Mouse (Mus musculus) hindbrain, embryonic 10.5 days (tissue): Measurements from ENCODE around the gene Tspan8. TPM values are rescaled to one million over a fixed set of nuclear protein-coding genes. Genes with fewer than 3 reads are reported as not detected.
"Not testable (repeated sequence)": the region's sequence is repeated elsewhere in the genome, so short reads cannot be mapped to it uniquely, and the experiment has no call there.

Experiments used
- DNase-seq: peaks from one replicate; pipeline ENCODE4 v3.0.0-alpha.2; 2017; ENCODE audit warnings: low spot score
- H3K27ac ChIP-seq: fragments of 300-500 bp; sonication (generic); 2 replicates; pipeline ENCODE4 v1.5.1; 2016; ENCODE audit warnings: mild to moderate bottlenecking, moderate library complexity
- H3K27me3 ChIP-seq: fragments of 300-500 bp; sonication (generic); 2 replicates; pipeline ENCODE4 v1.6.1; 2016; ENCODE audit warnings: mild to moderate bottlenecking; ENCODE audit not compliant: poor library complexity, insufficient read depth, severe bottlenecking
- H3K36me3 ChIP-seq: fragments of 300-500 bp; sonication (generic); 2 replicates; pipeline ENCODE4 v1.6.1; 2016; ENCODE audit warnings: mild to moderate bottlenecking, moderate library complexity
- H3K4me1 ChIP-seq: fragments of 300-500 bp; sonication (generic); replicated peaks from 2 replicates; pipeline ENCODE4 v1.6.1; 2016; ENCODE audit warnings: mild to moderate bottlenecking
- H3K4me3 ChIP-seq: fragments of 300-500 bp; sonication (generic); 2 replicates; pipeline ENCODE4 v1.5.1; 2016; ENCODE audit warnings: mild to moderate bottlenecking, moderate library complexity
- H3K9me3 ChIP-seq: fragments of 300-500 bp; sonication (generic); 2 replicates; pipeline ENCODE4 v1.6.1; 2016; ENCODE audit warnings: mild to moderate bottlenecking, moderate library complexity
- WGBS: fragments of 180-500 bp; shearing (Covaris S2); methylation state at CpG from one replicate; pipeline ENCODE4 v1.1.7; 2016; 5-methylcytosine and 5-hydroxymethylcytosine counted together
- polyA plus RNA-seq: library from polyadenylated mRNA; unstranded; fragments of >200 nt; fragmentation: Nextera tagmentation; extraction: Ambion mirVana; gene quantifications from 2 replicates; pipeline ENCODE4 v1.2.1, GENCODE M21; 2016

The Tspan8 gene
- polyA plus RNA-seq = 0.88 and 1.2 TPM in 2 replicates

DNA sequence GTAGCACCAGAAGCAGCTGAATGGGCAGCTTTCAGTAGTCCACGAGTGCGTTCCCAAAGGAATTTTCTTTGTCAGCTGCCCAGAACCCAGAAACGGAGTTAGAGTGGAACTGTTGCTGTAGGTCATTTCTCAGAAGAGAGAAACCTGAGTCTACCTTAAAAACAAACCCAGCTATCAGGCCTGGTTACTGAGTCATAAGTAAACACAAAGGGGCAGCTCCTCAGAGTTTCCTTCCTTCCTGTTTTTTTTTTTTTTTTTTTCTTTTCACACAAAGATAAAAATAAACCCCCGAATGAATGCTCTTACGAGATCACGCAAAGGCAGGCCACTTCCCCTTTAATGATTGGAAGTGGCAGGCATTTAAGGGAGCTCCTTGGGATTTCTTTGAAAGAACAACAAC is at the start of gene Tspan8:
TSS of gene Tspan8 (plus strand) at position 322 of the 400 bp plus-strand sequence.
- no peak for DNase-seq
- Histone ChIP-seq H3K27me3 (no peaks in the 10 kb centered on the region), H3K27ac (no peak within 1 kb of the TSS), H3K36me3 (no peaks in the 10 kb centered on the region), H3K9me3 (no peaks in the 10 kb centered on the region), H3K4me1 (no peaks in the 10 kb centered on the region), H3K4me3 (no peak within 1 kb of the TSS)
- WGBS = 62% methylated on average over 6 of the region's 6 CpGs

DNA sequence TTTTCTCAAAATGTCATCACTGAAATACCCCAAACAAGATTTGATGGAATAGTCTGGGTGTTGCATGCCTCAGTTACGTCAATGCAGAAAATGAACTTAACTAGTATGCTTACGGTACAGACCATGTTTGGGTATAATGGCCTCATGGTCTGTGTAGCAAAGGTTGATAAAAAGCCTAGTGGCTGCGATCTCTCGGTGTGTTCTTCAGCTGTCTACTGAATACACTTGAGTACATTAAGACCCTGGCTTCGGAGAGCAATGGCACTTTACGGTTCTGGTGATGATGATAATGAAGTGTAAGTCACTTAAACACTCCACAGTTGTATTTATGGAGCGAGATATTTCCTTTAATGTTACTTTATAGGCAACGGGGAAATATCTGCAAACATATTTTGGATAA is 46.6 kb upstream of the Tspan8 start:
- Histone ChIP-seq H3K4me1 (no peaks in the 10 kb centered on the region), H3K9me3 (no peaks in the 10 kb centered on the region), H3K4me3 (no peak overlapping the region), H3K27me3 (no peaks in the 10 kb centered on the region), H3K27ac (no peak overlapping the region), H3K36me3 (no peaks in the 10 kb centered on the region)
- no peak for DNase-seq
- 93% methylated on average over 8 of the region's 8 CpGs for WGBS

GRCm38 (mm10) chr10:115774451-115774850 is 42.2 kb upstream of the Tspan8 start:
- no peaks in the 10 kb centered on the region for H3K27me3 ChIP-seq
- no peak for DNase-seq
- no peaks in the 10 kb centered on the region for H3K36me3 ChIP-seq
- 65% methylated on average over 4 of the region's 4 CpGs for WGBS
- no peaks in the 10 kb centered on the region for H3K9me3 ChIP-seq
- no peak overlapping the region for H3K27ac ChIP-seq
- H3K4me1 ChIP-seq = no peaks in the 10 kb centered on the region
- no peak overlapping the region for H3K4me3 ChIP-seq

GRCm38 (mm10) chr10:115775945-115776905 is 40.4 kb upstream of the Tspan8 start:
- Histone ChIP-seq H3K27me3 (no peaks in the 10 kb centered on the region), H3K27ac (no peak overlapping the region), H3K4me3 (no peak overlapping the region), H3K4me1 (no peaks in the 10 kb centered on the region), H3K36me3 (no peaks in the 10 kb centered on the region), H3K9me3 (no peaks in the 10 kb centered on the region)
- no peak for DNase-seq
- 75% methylated on average over 17 of the region's 17 CpGs for WGBS

DNA sequence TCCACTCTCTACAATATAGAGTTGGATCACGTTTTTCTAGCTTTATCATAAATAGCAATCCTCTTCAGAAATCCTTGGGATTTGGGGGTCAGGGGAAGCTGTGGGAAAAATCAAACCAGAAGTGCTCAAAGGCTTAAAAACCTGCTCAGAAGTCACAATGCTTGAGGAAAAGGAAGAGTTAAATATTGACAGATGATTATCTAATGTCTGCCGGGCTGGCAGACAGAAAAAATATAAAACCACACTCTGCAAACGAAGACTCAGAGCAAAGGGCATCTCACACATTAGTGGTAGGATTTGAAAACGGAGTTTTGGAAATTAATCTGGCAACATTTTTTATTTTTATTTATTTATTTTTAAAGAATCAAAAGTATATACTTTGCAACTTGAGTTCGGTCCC is 39.3 kb upstream of the Tspan8 start:
- Histone ChIP-seq H3K27ac (no peak overlapping the region), H3K36me3 (no peaks in the 10 kb centered on the region)
- WGBS = 77% methylated on average over 5 of the region's 5 CpGs

DNA sequence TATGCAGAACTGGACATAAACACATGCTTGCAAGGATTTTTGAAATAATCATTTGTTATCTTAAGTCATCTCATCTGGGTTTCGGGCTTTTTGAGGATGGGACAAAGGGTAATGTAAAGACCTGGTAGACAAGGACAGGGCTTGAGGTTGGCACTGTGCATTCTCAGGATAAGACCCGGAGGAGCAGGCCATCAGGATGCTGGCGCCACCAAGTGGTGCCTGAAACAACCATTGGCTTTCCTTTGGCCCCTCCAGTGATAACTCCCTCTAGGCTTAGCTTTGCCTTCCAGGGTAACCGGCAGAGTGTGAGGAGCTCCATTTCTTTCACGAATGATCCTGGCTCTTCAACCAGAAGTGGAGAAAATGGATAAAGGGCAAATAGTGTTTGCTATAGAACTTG is 38.0 kb upstream of the Tspan8 start:
- H3K27ac ChIP-seq = no peak overlapping the region
- no peaks in the 10 kb centered on the region for H3K9me3 ChIP-seq
- no peaks in the 10 kb centered on the region for H3K36me3 ChIP-seq
- peak; percentile 29 for DNase-seq
- no peaks in the 10 kb centered on the region for H3K4me1 ChIP-seq
- H3K4me3 ChIP-seq = no peak overlapping the region
- H3K27me3 ChIP-seq = no peaks in the 10 kb centered on the region
- WGBS = 41% methylated on average over 5 of the region's 5 CpGs

More for the DNA sequence above, 39.3 kb upstream of the Tspan8 start:
- Histone ChIP-seq H3K4me1 (no peaks in the 10 kb centered on the region), H3K4me3 (no peak overlapping the region), H3K27me3 (no peaks in the 10 kb centered on the region), H3K9me3 (no peaks in the 10 kb centered on the region)
- no peak for DNase-seq

DNA sequence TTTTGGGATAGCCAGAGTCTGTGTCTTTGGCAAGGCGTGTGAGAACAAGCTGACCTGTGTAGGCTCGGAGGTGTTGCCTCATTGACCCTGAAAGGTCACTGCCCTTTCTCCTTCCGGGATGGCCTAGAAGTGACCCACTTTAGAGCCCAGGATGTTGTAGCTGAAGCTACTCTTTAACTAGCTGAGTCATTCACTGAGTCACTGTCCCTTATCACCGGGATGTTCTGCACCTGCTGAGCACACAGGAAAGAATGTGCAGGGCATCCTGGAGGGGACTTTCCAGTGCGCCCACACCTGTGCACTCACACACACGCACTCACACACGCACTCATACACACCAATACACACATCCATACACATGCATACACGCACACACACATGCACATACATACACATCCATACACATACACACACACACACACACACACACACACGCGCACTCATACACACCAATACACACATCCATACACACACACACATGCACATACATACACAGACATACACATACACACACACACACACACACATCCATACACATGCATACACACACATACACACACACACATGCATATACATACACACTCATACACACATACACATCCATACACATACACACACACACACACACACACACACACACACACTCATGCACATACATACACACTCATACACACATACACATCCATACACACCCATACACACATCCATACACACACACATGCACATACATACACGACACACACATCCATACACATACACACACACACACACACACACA is 36.2 kb upstream of the Tspan8 start:
- no peaks in the 10 kb centered on the region for H3K27me3 ChIP-seq
- no peaks in the 10 kb centered on the region for H3K4me1 ChIP-seq
- 84% methylated on average over 11 of the region's 11 CpGs for WGBS
- H3K9me3 ChIP-seq = no peaks in the 10 kb centered on the region
- no peak for DNase-seq
- no peak overlapping the region for H3K4me3 ChIP-seq
- H3K27ac ChIP-seq = no peak overlapping the region
- no peaks in the 10 kb centered on the region for H3K36me3 ChIP-seq

GRCm38 (mm10) chr10:115783232-115783631 is 33.4 kb upstream of the Tspan8 start:
- no peaks in the 10 kb centered on the region for H3K4me1 ChIP-seq
- H3K27ac ChIP-seq = no peak overlapping the region
- no peaks in the 10 kb centered on the region for H3K36me3 ChIP-seq
- 90% methylated on average over 2 of the region's 2 CpGs for WGBS
- no peaks in the 10 kb centered on the region for H3K27me3 ChIP-seq
- no peaks in the 10 kb centered on the region for H3K9me3 ChIP-seq
- H3K4me3 ChIP-seq = no peak overlapping the region
- no peak for DNase-seq

GRCm38 (mm10) chr10:115790788-115791187 is 25.8 kb upstream of the Tspan8 start:
- no peak for DNase-seq
- no peak overlapping the region for H3K4me3 ChIP-seq
- no peak overlapping the region for H3K27ac ChIP-seq
- H3K27me3 ChIP-seq = no peaks in the 10 kb centered on the region
- H3K9me3 ChIP-seq = no peaks in the 10 kb centered on the region
- H3K36me3 ChIP-seq = no peaks in the 10 kb centered on the region
- whole genome bisulfite sequencing = 83% methylated on average over 2 of the region's 2 CpGs
- no peaks in the 10 kb centered on the region for H3K4me1 ChIP-seq

DNA sequence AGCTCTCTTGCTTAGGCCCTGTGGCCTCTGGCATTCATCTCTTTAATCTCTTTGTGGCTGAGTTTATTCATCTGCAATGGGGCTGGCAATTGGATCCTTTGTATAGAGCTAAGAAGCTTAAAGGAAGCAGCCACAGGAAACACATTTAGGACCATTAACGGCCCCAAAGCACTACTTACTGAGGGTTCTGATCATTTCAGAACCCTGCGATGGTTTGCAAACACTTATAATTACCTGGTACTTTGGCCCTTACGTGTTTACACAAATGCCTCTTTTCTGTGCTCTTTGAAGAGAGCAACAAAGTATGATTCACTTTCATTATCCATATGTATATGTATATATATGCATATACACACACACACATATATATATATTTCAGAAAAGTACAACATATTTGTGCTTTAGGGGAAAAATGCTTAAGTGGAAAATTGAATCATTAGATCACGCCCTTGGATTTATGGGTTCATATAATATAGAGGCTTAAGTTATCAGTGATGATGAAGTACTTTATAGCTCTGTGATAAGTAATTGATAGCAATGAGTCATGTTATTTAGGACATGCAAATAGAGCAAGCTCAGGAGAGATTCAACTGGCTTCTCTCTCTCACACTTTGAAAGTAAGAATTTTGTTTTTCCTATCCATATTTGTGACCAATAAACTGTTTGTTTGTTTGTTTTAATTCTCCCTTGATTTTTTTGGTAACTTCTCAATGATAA is 20.4 kb upstream of the Tspan8 start:
- 80% methylated on average over 4 of the region's 4 CpGs for WGBS
- Histone ChIP-seq H3K36me3 (no peaks in the 10 kb centered on the region), H3K9me3 (no peaks in the 10 kb centered on the region), H3K27me3 (no peaks in the 10 kb centered on the region), H3K27ac (no peak overlapping the region), H3K4me3 (no peak overlapping the region), H3K4me1 (no peaks in the 10 kb centered on the region)
- DNase-seq = no peak

- H3K36me3 ChIP-seq = no peaks in the 10 kb centered on the region
- DNase-seq = no peak
- no peaks in the 10 kb centered on the region for H3K9me3 ChIP-seq
- H3K4me3 ChIP-seq = no peak overlapping the region
- WGBS = 84% methylated on average over 3 of the region's 3 CpGs
- no peaks in the 10 kb centered on the region for H3K4me1 ChIP-seq
- H3K27me3 ChIP-seq = no peaks in the 10 kb centered on the region
- H3K27ac ChIP-seq = no peak overlapping the region
Observed at GRCm38 (mm10) chr10:115801464-115801863, 15.2 kb upstream of the Tspan8 start.

DNA sequence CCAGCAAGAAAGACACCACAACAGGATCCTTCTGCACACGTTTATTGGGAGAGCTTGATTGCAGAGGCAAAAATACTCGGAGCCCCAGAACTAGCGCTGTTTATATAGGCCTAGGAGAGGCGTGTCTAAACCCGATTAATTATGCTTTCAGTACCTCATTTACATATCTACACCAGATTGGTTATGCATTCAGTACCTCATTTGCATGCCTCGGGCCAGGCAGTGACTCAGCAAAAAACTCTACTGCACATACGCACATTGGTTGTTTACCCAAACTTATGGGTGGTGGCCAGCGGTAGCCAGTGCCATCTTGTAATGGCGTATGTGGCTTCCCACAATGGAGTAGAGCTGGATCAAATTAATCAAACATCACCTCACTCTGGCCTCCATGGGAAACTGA is 13.6 kb upstream of the Tspan8 start:
- DNase-seq, H3K27me3 ChIP-seq, H3K4me1 ChIP-seq, H3K27ac ChIP-seq, H3K36me3 ChIP-seq, H3K4me3 ChIP-seq, H3K9me3 ChIP-seq: not testable (repeated sequence)
- 95% methylated on average over 9 of the region's 9 CpGs for WGBS
